Mouse (Mus musculus): ENCODE measurements around the gene Mdm2. TPM values are rescaled to one million over a fixed set of nuclear protein-coding genes. Genes with fewer than 3 reads are reported as not detected.

Gene Mdm2
- polyA plus RNA-seq, 1 experiment: not detected

DNA sequence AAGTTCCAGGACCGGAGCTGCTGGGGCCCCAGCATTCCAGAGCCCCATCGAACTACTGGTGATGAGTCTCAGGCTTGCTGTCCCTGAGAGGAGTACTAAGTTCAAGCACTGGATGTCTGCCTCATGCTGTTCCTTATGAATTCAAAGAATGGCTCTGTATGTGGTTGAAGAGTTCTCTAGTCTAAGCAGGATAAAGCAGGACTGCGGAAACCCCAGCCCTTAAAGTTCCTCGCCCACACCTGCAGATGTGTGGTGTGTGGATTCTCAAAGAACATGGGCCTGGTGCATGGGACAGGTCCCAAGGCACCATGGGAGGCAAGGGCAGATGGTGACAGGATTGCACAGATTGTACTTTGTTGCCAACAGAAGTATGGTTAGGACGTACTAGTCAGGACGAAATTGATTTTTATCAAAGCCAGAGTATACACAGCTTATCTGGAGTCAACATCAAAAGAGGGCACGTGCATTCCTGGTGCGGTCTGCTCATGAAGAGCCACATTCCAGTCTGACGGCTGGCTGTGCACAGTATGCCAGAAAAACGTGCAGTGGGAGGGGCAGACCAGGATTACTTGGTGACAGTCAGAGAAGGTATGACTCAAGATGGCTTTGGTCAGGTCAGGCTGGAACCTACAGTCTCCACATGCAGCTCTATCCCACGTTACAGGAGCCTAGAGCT is 18.7 kb upstream of the Mdm2 start:
- TF ChIP-seq CTCF (IDR thresholded peaks at IDR 0.05; ENCODE audit: insufficient read depth, low read depth, low read length) (no peak), POLR2A (IDR thresholded peaks at IDR 0.05; ENCODE audit: insufficient read depth, low read depth, low read length) (no peak)
- no peak overlapping the region for H3K27ac ChIP-seq (ENCODE audit: insufficient read depth, low read depth, low read length)
- WGBS: 81% methylated on average over 11 of the region's 11 CpGs
- no peak overlapping the region for H3K4me3 ChIP-seq (ENCODE audit: insufficient read depth, low read depth, low read length)
- H3K4me1 ChIP-seq (ENCODE audit: control insufficient read depth, insufficient read depth, low read length): no peaks in the 10 kb centered on the region

DNA sequence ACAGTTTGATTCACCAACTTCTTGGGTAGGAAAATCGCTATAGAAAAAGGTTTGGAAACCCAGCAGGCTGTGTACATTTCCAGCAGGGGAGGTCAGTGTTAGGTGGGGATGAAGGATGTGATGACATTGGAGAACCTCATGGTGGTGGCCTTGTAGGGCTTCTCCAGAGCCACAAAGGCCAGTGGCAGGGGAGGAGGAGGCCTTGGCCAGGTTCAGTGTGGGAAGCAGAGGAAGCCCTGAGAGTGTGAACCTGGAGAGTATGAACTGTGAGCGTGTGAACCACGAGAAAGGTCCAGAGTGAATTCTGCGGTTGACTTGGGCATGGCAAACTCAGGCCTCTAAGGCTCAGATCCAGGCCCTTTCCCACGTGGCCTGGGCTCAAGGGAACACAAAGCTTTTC is 18.0 kb upstream of the Mdm2 start:
- H3K4me1 ChIP-seq (ENCODE audit: control insufficient read depth, insufficient read depth, low read length): no peaks in the 10 kb centered on the region
- 89% methylated on average over 5 of the region's 5 CpGs for WGBS
- H3K4me3 ChIP-seq (ENCODE audit: insufficient read depth, low read depth, low read length): no peak overlapping the region
- TF ChIP-seq POLR2A (IDR thresholded peaks at IDR 0.05; ENCODE audit: insufficient read depth, low read depth, low read length) (no peak), CTCF (IDR thresholded peaks at IDR 0.05; ENCODE audit: insufficient read depth, low read depth, low read length) (no peak)
- no peak overlapping the region for H3K27ac ChIP-seq (ENCODE audit: insufficient read depth, low read depth, low read length)

DNA sequence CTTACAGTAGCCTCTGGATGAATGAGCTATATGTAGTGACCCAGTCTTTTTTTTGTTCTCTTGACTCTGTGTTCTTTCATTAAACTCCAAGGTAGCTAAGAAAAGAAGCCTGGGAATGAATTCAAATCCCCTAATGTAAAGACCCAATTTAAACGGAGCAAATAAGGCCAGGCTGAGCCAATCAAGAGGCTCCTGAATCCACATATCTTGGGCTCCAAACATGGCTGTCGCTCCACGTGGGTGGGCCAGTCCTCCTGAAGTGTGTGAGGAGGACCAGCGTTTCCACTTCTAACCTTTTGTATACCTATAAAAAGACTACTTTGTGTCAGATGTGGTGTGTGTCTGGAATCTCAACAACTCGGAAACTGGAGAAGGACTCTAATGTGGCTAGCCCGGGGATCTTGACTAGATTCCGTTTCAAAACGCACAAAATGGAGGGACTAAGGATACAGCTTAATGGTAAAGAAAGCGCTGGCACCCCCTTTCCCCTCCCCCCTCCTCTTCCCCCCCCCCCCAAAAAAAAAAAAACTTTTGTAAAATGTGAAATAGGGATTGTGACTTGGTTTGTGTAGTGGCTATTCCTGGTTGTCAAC is 17.1 kb upstream of the Mdm2 start:
- no peak overlapping the region for H3K27ac ChIP-seq (ENCODE audit: insufficient read depth, low read depth, low read length)
- H3K4me1 ChIP-seq (ENCODE audit: control insufficient read depth, insufficient read depth, low read length): no peaks in the 10 kb centered on the region
- TF ChIP-seq CTCF (IDR thresholded peaks at IDR 0.05; ENCODE audit: insufficient read depth, low read depth, low read length) (no peak), POLR2A (IDR thresholded peaks at IDR 0.05; ENCODE audit: insufficient read depth, low read depth, low read length) (no peak)
- 70% methylated on average over 9 of the region's 9 CpGs for WGBS
- no peak overlapping the region for H3K4me3 ChIP-seq (ENCODE audit: insufficient read depth, low read depth, low read length)

DNA sequence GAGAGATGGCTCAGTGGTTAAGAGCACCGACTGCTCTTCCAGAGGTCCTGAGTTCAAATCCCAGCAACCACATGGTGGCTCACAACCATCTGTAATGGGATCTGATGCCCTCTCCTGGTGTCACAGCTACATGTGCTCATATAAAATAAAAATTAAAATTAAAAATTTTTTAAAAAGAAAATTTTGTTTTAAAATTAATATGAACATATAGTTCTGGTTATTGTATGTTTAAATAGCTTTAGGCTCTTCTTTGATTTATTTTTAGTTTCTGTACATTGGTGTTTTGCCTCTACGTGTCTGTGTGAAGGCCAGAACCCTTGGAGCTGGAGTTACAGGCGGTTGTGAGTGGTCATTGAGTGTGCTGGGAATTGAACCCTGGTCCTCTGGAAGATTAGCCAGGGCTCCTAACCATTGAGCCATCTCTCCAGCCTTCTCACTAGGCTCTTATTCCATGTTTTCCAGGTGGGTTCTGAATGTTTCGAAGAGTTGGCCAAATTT is 16.4 kb upstream of the Mdm2 start:
- 96% methylated on average over 4 of the region's 4 CpGs for WGBS
- TF ChIP-seq POLR2A (IDR thresholded peaks at IDR 0.05; ENCODE audit: insufficient read depth, low read depth, low read length) (no peak), CTCF (IDR thresholded peaks at IDR 0.05; ENCODE audit: insufficient read depth, low read depth, low read length) (no peak)
- Histone ChIP-seq H3K4me1 (ENCODE audit: control insufficient read depth, insufficient read depth, low read length) (no peaks in the 10 kb centered on the region), H3K27ac (ENCODE audit: insufficient read depth, low read depth, low read length) (no peak overlapping the region), H3K4me3 (ENCODE audit: insufficient read depth, low read depth, low read length) (no peak overlapping the region)

DNA sequence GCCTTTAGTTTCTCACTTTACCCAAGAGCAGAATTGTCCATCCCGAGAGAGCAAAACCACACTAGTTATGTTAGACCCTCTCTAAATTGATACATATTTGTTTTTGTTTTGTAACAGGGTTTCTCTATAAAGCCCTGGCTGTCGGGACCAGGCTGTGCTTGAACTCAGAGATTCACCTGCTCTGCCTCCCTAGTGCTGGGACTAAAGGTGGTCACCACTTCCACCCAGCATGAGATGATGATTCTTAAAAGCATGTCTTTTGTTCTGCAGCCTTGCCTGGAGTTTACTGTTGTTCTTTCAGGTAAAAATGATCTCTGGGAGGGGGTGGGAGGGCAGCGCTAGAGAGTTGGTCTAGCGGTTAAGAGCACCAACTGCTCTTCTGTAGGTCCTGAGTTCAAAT is 15.8 kb upstream of the Mdm2 start:
- Histone ChIP-seq H3K27ac (ENCODE audit: insufficient read depth, low read depth, low read length) (no peak overlapping the region), H3K4me1 (ENCODE audit: control insufficient read depth, insufficient read depth, low read length) (no peaks in the 10 kb centered on the region), H3K4me3 (ENCODE audit: insufficient read depth, low read depth, low read length) (no peak overlapping the region)
- 88% methylated on average over 4 of the region's 4 CpGs for WGBS
- TF ChIP-seq POLR2A (IDR thresholded peaks at IDR 0.05; ENCODE audit: insufficient read depth, low read depth, low read length): no peak
- TF ChIP-seq CTCF (IDR thresholded peaks at IDR 0.05; ENCODE audit: insufficient read depth, low read depth, low read length): no peak

DNA sequence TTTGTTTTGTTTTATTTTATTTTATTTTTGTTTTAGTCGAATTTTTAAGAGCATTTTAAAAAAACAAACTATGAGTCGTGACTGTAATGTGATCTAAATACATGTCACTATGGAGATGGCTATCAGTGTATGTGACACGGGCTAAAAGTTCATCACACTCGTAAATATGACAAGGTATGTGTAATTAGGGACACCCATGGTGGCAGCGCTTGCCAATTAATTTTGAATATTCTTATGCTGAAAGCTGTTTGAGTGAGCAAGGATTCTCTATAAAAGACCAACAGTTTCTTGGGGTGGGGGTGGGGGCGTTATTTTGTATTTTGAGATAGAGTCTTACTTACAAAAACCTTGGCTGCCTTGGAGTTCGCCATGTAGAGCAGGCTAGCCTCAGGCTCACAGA is 15.1 kb upstream of the Mdm2 start:
- TF ChIP-seq CTCF (IDR thresholded peaks at IDR 0.05; ENCODE audit: insufficient read depth, low read depth, low read length) (no peak), POLR2A (IDR thresholded peaks at IDR 0.05; ENCODE audit: insufficient read depth, low read depth, low read length) (no peak)
- WGBS: 80% methylated on average over 7 of the region's 7 CpGs
- H3K4me1 ChIP-seq (ENCODE audit: control insufficient read depth, insufficient read depth, low read length): no peaks in the 10 kb centered on the region
- H3K4me3 ChIP-seq (ENCODE audit: insufficient read depth, low read depth, low read length): no peak overlapping the region
- H3K27ac ChIP-seq (ENCODE audit: insufficient read depth, low read depth, low read length): no peak overlapping the region

DNA sequence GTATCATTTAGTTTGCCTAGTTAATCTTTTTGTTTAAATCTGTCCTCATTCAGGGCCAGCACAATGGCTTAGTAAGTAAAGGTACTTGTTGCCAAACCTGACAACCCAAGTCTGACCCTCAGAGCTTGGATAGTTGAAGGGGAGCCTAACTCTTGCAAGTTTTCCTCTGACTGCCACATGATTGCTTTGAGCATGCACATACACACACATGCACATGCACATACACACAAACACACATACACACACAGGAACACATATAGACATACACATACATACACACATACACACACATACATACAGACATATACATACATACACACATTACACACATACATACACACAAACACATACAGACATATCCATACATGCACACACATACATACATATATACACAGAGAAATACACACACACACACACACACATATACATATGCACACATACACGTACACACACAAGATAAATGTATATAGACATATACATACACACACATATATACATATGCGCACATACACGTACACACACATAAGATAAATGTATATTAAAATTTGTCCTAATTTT is 14.3 kb upstream of the Mdm2 start:
- H3K4me3 ChIP-seq (ENCODE audit: insufficient read depth, low read depth, low read length): no peak overlapping the region
- WGBS: 93% methylated on average over 3 of the region's 3 CpGs
- no peaks in the 10 kb centered on the region for H3K4me1 ChIP-seq (ENCODE audit: control insufficient read depth, insufficient read depth, low read length)
- TF ChIP-seq POLR2A (IDR thresholded peaks at IDR 0.05; ENCODE audit: insufficient read depth, low read depth, low read length): no peak
- TF ChIP-seq CTCF (IDR thresholded peaks at IDR 0.05; ENCODE audit: insufficient read depth, low read depth, low read length): no peak
- H3K27ac ChIP-seq (ENCODE audit: insufficient read depth, low read depth, low read length): no peak overlapping the region

DNA sequence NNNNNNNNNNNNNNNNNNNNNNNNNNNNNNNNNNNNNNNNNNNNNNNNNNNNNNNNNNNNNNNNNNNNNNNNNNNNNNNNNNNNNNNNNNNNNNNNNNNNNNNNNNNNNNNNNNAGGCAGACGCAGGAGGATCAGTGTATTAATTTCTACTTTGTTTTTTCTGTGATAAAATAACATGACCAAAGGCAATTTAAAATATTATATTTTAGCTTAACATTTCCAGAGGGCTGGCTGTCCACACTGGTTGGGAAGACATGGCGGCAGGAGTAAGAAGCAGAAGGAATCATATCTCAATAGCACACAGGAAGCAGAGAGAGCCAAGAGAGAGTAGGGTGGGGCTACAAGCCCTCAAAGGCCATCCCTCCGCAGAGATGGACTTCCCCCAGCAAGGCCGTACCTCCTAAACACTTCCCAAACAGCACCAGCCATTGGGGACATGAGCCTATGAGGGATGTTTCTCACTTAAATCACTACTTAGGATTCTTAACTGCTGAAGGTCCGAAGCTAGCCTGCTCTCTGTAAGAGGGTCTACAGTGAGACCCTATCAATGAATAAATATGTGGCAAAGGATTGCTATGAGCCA is 13.7 kb upstream of the Mdm2 start:
- no peak overlapping the region for H3K27ac ChIP-seq (ENCODE audit: insufficient read depth, low read depth, low read length)
- H3K4me1 ChIP-seq (ENCODE audit: control insufficient read depth, insufficient read depth, low read length): no peaks in the 10 kb centered on the region
- 79% methylated on average over 5 of the region's 5 CpGs for WGBS

More for the DNA sequence above, 13.7 kb upstream of the Mdm2 start:
- TF ChIP-seq POLR2A (IDR thresholded peaks at IDR 0.05; ENCODE audit: insufficient read depth, low read depth, low read length) (no peak), CTCF (IDR thresholded peaks at IDR 0.05; ENCODE audit: insufficient read depth, low read depth, low read length) (no peak)
- no peak overlapping the region for H3K4me3 ChIP-seq (ENCODE audit: insufficient read depth, low read depth, low read length)

All from olfactory bulb, adult 2 months (tissue).